Mouse (Mus musculus): ENCODE results near the gene Abhd14a.
A peak's percentile ranks its signal among the peaks of the same experiment; 100 is the strongest.

The Abhd14a gene

GRCm38 (mm10) chr9:106459946-106460345, 12.5 kb upstream of the Abhd14a start:
- peaks cover 92% of the 10 kb centered on the region for H3K4me1 ChIP-seq (replicated peaks; ENCODE audit: low read depth, low read length)
- no peaks in the 10 kb centered on the region for H3K9me3 ChIP-seq (ENCODE audit: low read length)
- 0 out of 2 replicates have a peak, but pooled peaks cover 2% of the 10 kb centered on the region for H3K27me3 ChIP-seq (ENCODE audit: insufficient read depth, low read length)
- H3K36me3 ChIP-seq (ENCODE audit: insufficient read depth, low read length) = peaks cover 80% of the 10 kb centered on the region
- peak overlapping the region; percentile 51 for H3K4me3 ChIP-seq (replicated peaks; ENCODE audit: low read length)
- no peak for TF ChIP-seq POU5F1 (IDR thresholded peaks at IDR 0.05; ENCODE audit: borderline replicate concordance, low read length)
- no peak for TF ChIP-seq CTCF (conservative IDR thresholded peaks at IDR 0.05; ENCODE audit: low read length)
- no peak for TF ChIP-seq NANOG (IDR thresholded peaks at IDR 0.05; ENCODE audit: borderline replicate concordance, low read length)

DNA sequence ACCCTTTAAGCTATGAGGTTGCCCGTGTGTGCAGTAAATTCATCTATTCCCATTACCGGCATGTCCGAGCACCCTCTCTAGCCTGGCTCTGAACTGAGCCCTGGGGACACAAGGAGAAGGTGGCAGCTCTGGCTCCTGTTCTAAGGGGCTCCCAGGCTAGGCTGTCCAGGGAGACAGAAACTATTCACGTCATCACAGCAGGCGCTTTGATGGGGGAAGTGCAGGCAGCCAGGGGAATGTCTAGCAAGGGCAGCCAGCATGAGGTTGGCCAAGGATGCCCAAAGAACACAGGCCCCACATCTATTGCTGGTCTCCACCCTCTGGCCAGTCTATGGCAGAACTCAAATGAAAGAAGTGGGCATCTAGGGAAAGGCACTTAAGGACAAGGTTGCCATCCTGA, 10.4 kb upstream of the Abhd14a start:
- peaks cover 65% of the 10 kb centered on the region for H3K36me3 ChIP-seq (ENCODE audit: insufficient read depth, low read length)
- H3K9me3 ChIP-seq (ENCODE audit: low read length) = no peaks in the 10 kb centered on the region
- H3K27me3 ChIP-seq (ENCODE audit: insufficient read depth, low read length) = no peaks in the 10 kb centered on the region
- H3K4me1 ChIP-seq (replicated peaks; ENCODE audit: low read depth, low read length) = peaks cover 84% of the 10 kb centered on the region
- H3K4me3 ChIP-seq (replicated peaks; ENCODE audit: low read length) = peak overlapping the region; percentile 84; the same call in 1 of the 2 replicates
- TF ChIP-seq CTCF (conservative IDR thresholded peaks at IDR 0.05; ENCODE audit: low read length) (no peak), POU5F1 (IDR thresholded peaks at IDR 0.05; ENCODE audit: borderline replicate concordance, low read length) (no peak), NANOG (IDR thresholded peaks at IDR 0.05; ENCODE audit: borderline replicate concordance, low read length) (no peak)

- no peaks in the 10 kb centered on the region for H3K27me3 ChIP-seq (ENCODE audit: insufficient read depth, low read length)
These were observed 9.7 kb upstream of the Abhd14a start for GRCm38 (mm10) chr9:106457163-106457559.

GRCm38 (mm10) chr9:106456325-106457162, 9.1 kb upstream of the Abhd14a start:
- Histone ChIP-seq H3K9me3 (ENCODE audit: low read length) (no peaks in the 10 kb centered on the region), H3K4me3 (replicated peaks; ENCODE audit: low read length) (peak overlapping the region; percentile 84)

More at GRCm38 (mm10) chr9:106457163-106457559, 9.7 kb upstream of the Abhd14a start:
- TF ChIP-seq CTCF (conservative IDR thresholded peaks at IDR 0.05; ENCODE audit: low read length) (no peak), POU5F1 (IDR thresholded peaks at IDR 0.05; ENCODE audit: borderline replicate concordance, low read length) (no peak), NANOG (IDR thresholded peaks at IDR 0.05; ENCODE audit: borderline replicate concordance, low read length) (no peak)
- H3K9me3 ChIP-seq (ENCODE audit: low read length) = no peaks in the 10 kb centered on the region
- peak overlapping the region; percentile 84 for H3K4me3 ChIP-seq (replicated peaks; ENCODE audit: low read length)
- peaks cover 60% of the 10 kb centered on the region for H3K36me3 ChIP-seq (ENCODE audit: insufficient read depth, low read length)
- H3K4me1 ChIP-seq (replicated peaks; ENCODE audit: low read depth, low read length) = peaks cover 86% of the 10 kb centered on the region

GRCm38 (mm10) chr9:106454888-106455681, 7.6 kb upstream of the Abhd14a start:
- Histone ChIP-seq H3K4me1 (replicated peaks; ENCODE audit: low read depth, low read length) (peaks cover 88% of the 10 kb centered on the region), H3K9me3 (ENCODE audit: low read length) (no peaks in the 10 kb centered on the region), H3K36me3 (ENCODE audit: insufficient read depth, low read length) (peaks cover 40% of the 10 kb centered on the region), H3K4me3 (replicated peaks; ENCODE audit: low read length) (peak overlapping the region; percentile 84), H3K27me3 (ENCODE audit: insufficient read depth, low read length) (no peaks in the 10 kb centered on the region)
- no peak for TF ChIP-seq CTCF (conservative IDR thresholded peaks at IDR 0.05; ENCODE audit: low read length)
- TF ChIP-seq NANOG (IDR thresholded peaks at IDR 0.05; ENCODE audit: borderline replicate concordance, low read length) = no peak
- TF ChIP-seq POU5F1 (IDR thresholded peaks at IDR 0.05; ENCODE audit: borderline replicate concordance, low read length) = no peak

More at GRCm38 (mm10) chr9:106456325-106457162, 9.1 kb upstream of the Abhd14a start:
- peaks cover 53% of the 10 kb centered on the region for H3K36me3 ChIP-seq (ENCODE audit: insufficient read depth, low read length)
- TF ChIP-seq POU5F1 (IDR thresholded peaks at IDR 0.05; ENCODE audit: borderline replicate concordance, low read length) (no peak), NANOG (IDR thresholded peaks at IDR 0.05; ENCODE audit: borderline replicate concordance, low read length) (no peak), CTCF (conservative IDR thresholded peaks at IDR 0.05; ENCODE audit: low read length) (no peak)
- peaks cover 86% of the 10 kb centered on the region for H3K4me1 ChIP-seq (replicated peaks; ENCODE audit: low read depth, low read length)
- no peaks in the 10 kb centered on the region for H3K27me3 ChIP-seq (ENCODE audit: insufficient read depth, low read length)

DNA sequence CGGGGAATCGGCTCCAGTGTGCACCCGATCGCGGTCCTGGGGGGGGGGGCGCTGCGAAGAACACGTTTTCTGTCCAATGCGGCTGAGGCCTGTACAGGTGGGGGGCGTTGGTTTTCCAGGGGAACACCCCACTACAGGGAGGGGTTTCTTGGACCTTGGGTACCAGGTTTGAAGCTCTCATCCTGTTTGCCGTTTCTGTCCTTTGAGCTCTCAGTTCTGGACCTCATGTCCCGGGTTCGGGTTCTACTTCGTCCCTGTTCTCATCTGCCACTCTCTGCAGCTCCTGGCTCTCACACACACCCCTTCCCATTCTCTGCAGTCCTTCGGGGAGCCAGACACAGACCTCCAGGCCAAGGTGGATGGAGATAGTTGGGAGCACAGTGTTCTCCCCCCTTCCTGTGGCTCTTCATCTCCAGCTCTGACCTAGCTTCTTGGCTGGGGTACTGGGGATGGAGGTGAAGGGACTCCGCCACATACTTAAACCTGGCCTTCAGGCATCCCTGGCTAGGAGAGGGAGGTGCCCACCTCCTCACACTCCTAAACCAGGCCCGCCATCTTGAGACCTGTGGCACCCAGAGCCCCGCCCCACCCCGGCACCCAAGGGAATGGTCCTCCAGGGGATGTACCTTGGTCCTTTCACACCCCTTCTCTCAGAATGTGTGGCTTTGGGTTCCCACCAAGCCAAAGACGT, 6.7 kb upstream of the Abhd14a start:
- Histone ChIP-seq H3K27me3 (ENCODE audit: insufficient read depth, low read length) (peaks cover 3% of the 10 kb centered on the region; the same call in 1 of the 2 replicates), H3K36me3 (ENCODE audit: insufficient read depth, low read length) (peaks cover 32% of the 10 kb centered on the region), H3K4me1 (replicated peaks; ENCODE audit: low read depth, low read length) (peaks cover 84% of the 10 kb centered on the region), H3K9me3 (ENCODE audit: low read length) (no peaks in the 10 kb centered on the region), H3K4me3 (replicated peaks; ENCODE audit: low read length) (peak overlapping the region; percentile 84)
- TF ChIP-seq POU5F1 (IDR thresholded peaks at IDR 0.05; ENCODE audit: borderline replicate concordance, low read length) (no peak), NANOG (IDR thresholded peaks at IDR 0.05; ENCODE audit: borderline replicate concordance, low read length) (no peak), CTCF (conservative IDR thresholded peaks at IDR 0.05; ENCODE audit: low read length) (no peak)

DNA sequence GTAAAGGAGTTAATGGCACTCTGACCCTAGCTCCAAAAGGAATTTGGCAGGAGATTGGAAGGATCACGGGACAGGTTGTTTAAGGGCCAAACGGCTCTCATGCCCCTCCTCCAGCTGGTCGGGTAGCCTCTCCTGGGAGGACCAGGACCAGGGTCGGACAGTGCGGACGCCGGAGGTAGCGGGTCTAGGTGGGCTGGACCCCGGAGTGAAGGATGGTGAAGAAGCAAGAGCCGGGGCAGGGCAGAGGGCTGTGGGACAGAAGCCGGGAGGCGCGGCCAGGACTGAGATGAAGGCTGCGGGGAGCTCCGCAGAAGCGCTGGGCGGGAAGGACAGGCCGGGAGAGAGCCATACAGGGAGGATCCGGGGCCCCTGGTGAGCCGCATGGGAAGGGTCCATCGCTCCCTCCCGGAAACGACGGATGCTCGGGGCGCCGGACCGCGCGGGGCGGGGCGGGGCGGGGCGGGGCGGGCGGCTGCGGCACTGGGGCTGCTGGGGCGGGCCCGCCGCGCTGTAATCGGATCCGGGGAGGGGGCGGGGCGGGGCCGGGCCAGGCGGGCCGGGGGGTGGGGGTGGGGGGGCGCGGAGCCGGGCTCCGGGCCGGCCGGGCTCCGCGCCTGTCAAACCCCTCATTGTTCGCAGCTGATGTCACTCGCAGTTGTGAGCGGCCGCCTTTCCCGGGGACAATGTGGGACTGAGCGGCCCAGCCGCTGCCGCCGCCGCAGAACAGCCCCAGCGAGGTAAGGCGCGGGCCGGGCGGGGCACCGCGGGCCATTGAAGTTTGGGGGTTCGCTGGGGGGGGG, 6.0 kb upstream of the Abhd14a start, which contains the start of gene Pcbp4:
Gene Pcbp4, plus strand, starts transcription at position 21 of the 800 bp plus-strand sequence.
- H3K36me3 ChIP-seq (ENCODE audit: insufficient read depth, low read length) = peaks cover 24% of the 10 kb centered on the region
- peaks cover 84% of the 10 kb centered on the region for H3K4me1 ChIP-seq (replicated peaks; ENCODE audit: low read depth, low read length)
- peak within 1 kb of the TSS; percentile 90 for H3K4me3 ChIP-seq (replicated peaks; ENCODE audit: low read length)
- TF ChIP-seq CTCF (conservative IDR thresholded peaks at IDR 0.05; ENCODE audit: low read length) (no peak), POU5F1 (IDR thresholded peaks at IDR 0.05; ENCODE audit: borderline replicate concordance, low read length) (no peak), NANOG (IDR thresholded peaks at IDR 0.05; ENCODE audit: borderline replicate concordance, low read length) (no peak)
- H3K27me3 ChIP-seq (ENCODE audit: insufficient read depth, low read length) = peaks cover 7% of the 10 kb centered on the region; the same call in 1 of the 2 replicates
- H3K9me3 ChIP-seq (ENCODE audit: low read length) = no peaks in the 10 kb centered on the region
